Mouse (Mus musculus): ENCODE results near the gene B3gnt8.

DNA sequence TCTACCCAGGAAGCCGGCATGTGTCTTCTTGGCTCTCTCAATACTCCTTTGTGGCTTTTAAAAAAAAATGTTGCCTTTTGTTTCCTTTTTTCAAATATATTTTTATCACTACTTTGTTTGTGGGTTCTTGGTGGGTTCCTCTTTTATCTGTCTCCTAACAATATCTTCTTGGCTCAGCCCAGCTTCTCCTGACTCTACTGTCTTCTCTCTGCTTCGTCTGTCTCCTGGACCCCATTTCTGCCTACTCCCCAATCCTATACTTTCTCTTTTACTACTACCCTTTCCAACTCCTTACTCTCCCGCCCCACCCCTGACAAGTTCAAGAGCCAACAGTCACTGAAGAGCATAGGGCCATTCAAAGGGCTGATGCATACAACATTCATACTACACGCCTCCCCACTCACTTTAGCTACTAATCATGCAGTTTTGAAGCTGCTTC, 19.8 kb upstream of the B3gnt8 start:
- TF ChIP-seq FLI1 (IDR thresholded peaks at IDR 0.05; ENCODE audit: low read length): no peak
- no peak for TF ChIP-seq GATA1 (IDR thresholded peaks at IDR 0.05; ENCODE audit: borderline replicate concordance, low read length)
